Mouse (Mus musculus) MEL (cell line): ENCODE measurements at regions not wholly inside any gene's neighbourhood (a gene's known extent, or its start where the extent isn't known, plus 50 kb on each side); places are given as distances from the start of the nearest gene placed in this dataset.

Source experiments
- DNase-seq: peaks from one replicate; pipeline ENCODE4 v3.0.0; 2011; ENCODE audit warnings: low read depth, low spot score
- H3K27ac ChIP-seq: 2 replicates; pipeline ENCODE4 v1.5.1; 2012; ENCODE audit warnings: low read depth, mild to moderate bottlenecking, control low read depth, low read length, moderate library complexity; ENCODE audit not compliant: control insufficient read depth
- H3K27me3 ChIP-seq, 2 experiments: fragments of 150-350 bp in 1 of 2; sonication (generic) in 1 of 2; 2 replicates each; pipeline ENCODE4 v1.6.1; 2012; ENCODE audit warnings: low read length in 2 of 2, mild to moderate bottlenecking in 2 of 2, improper control_type of control experiment in 1 of 2, moderate library complexity in 1 of 2; ENCODE audit not compliant: insufficient read depth in 2 of 2, control insufficient read depth in 1 of 2
- H3K36me3 ChIP-seq, 2 experiments: 2 replicates each; pipeline ENCODE4 v1.6.1; 2012 to 2014; ENCODE audit warnings: low read length in 2 of 2, improper control_type of control experiment in 1 of 2, inconsistent platforms in 1 of 2, mild to moderate bottlenecking in 1 of 2; ENCODE audit not compliant: insufficient read depth in 2 of 2, control insufficient read depth in 1 of 2
- H3K4me1 ChIP-seq, 2 experiments: fragments of 150-350 bp in 1 of 2; sonication (generic) in 1 of 2; 2 replicates each; pipeline ENCODE4 v1.6.1; 2012; ENCODE audit warnings: low read length in 2 of 2, improper control_type of control experiment in 1 of 2, mild to moderate bottlenecking in 1 of 2; ENCODE audit not compliant: insufficient read depth in 2 of 2, control insufficient read depth in 1 of 2
- H3K4me3 ChIP-seq, 2 experiments: fragments of 150-350 bp in 1 of 2; sonication (generic) in 1 of 2; 2 replicates each; pipeline ENCODE4 v1.5.1; 2012; ENCODE audit warnings: low read depth in 2 of 2, low read length in 2 of 2, mild to moderate bottlenecking in 2 of 2, moderate library complexity in 2 of 2, control low read depth in 1 of 2, improper control_type of control experiment in 1 of 2; ENCODE audit not compliant: control insufficient read depth in 1 of 2, insufficient read depth in 1 of 2
- H3K79me2 ChIP-seq: 2 replicates; pipeline ENCODE4 v1.6.1; 2012; ENCODE audit warnings: mild to moderate bottlenecking, low read length, moderate library complexity; ENCODE audit not compliant: control insufficient read depth, poor library complexity, insufficient read depth
- H3K9ac ChIP-seq: 2 replicates; pipeline ENCODE4 v1.6.1; 2012; ENCODE audit warnings: low read depth, mild to moderate bottlenecking, control low read depth, low read length, moderate library complexity; ENCODE audit not compliant: control insufficient read depth, poor library complexity, severe bottlenecking
- H3K9me3 ChIP-seq: fragments of 150-350 bp; sonication (generic); replicated peaks from 2 replicates; pipeline ENCODE4 v1.6.1; 2012; ENCODE audit warnings: mild to moderate bottlenecking, low read length, improper control_type of control experiment, moderate library complexity; ENCODE audit not compliant: insufficient read depth
- BHLHE40 ChIP-seq: IDR thresholded peaks from 2 replicates; pipeline ENCODE4 v1.6.1; 2012; ENCODE audit warnings: low read depth, mild to moderate bottlenecking, inconsistent platforms, low read length, improper control_type of control experiment, borderline replicate concordance
- CHD1 ChIP-seq: IDR thresholded peaks from 2 replicates; pipeline ENCODE4 v1.6.1; 2012; ENCODE audit warnings: low read depth, mild to moderate bottlenecking, inconsistent platforms, low read length, improper control_type of control experiment
- CHD2 ChIP-seq: IDR thresholded peaks from 2 replicates; pipeline ENCODE4 v1.6.1; 2011; ENCODE audit warnings: low read length, improper control_type of control experiment
- CTCF ChIP-seq, 3 experiments: IDR thresholded peaks in 2 of 3; conservative IDR thresholded peaks in 1 of 3; 2 replicates each; pipeline ENCODE4 v1.5.1; 2011 to 2012; ENCODE audit warnings: low read length in 3 of 3, low read depth in 2 of 3, mild to moderate bottlenecking in 2 of 3, improper control_type of control experiment in 1 of 3, inconsistent platforms in 1 of 3, mixed read lengths in 1 of 3, moderate library complexity in 1 of 3; ENCODE audit not compliant: control insufficient read depth in 1 of 3, insufficient read depth in 1 of 3, poor library complexity in 1 of 3, severe bottlenecking in 1 of 3
- EP300 ChIP-seq, 2 experiments: IDR thresholded peaks; 2 replicates each; pipeline ENCODE4 v1.6.1; 2011; ENCODE audit warnings: improper control_type of control experiment in 2 of 2, low read length in 2 of 2, low read depth in 1 of 2, mild to moderate bottlenecking in 1 of 2
- ETS1 ChIP-seq: IDR thresholded peaks from 2 replicates; pipeline ENCODE4 v1.6.1; 2012; ENCODE audit warnings: low read depth, mild to moderate bottlenecking, inconsistent platforms, low read length, improper control_type of control experiment, moderate library complexity
- HCFC1 ChIP-seq: IDR thresholded peaks from 2 replicates; pipeline ENCODE4 v1.6.1; 2012; ENCODE audit warnings: low read depth, mild to moderate bottlenecking, inconsistent platforms, low read length, improper control_type of control experiment, moderate library complexity
- KAT2A ChIP-seq: conservative IDR thresholded peaks from 2 replicates; pipeline ENCODE4 v1.6.1; 2012; ENCODE audit warnings: low read depth, low read length, improper control_type of control experiment, inconsistent platforms
- MAX ChIP-seq: IDR thresholded peaks from 2 replicates; pipeline ENCODE4 v1.6.1; 2011; ENCODE audit warnings: low read length, improper control_type of control experiment
- MAZ ChIP-seq: IDR thresholded peaks from 2 replicates; pipeline ENCODE4 v1.6.1; 2012; ENCODE audit warnings: low read depth, mild to moderate bottlenecking, inconsistent platforms, low read length, improper control_type of control experiment
- MEF2A ChIP-seq: IDR thresholded peaks from 2 replicates; pipeline ENCODE4 v1.6.1; 2014; ENCODE audit warnings: low read depth, mild to moderate bottlenecking, inconsistent platforms, low read length, improper control_type of control experiment; ENCODE audit not compliant: poor library complexity, insufficient replicate concordance, severe bottlenecking; ENCODE audit errors: extremely low read depth
- MYB ChIP-seq: IDR thresholded peaks from 2 replicates; pipeline ENCODE4 v1.6.1; 2011; ENCODE audit warnings: mild to moderate bottlenecking, low read depth, low read length, improper control_type of control experiment
- MYC ChIP-seq: IDR thresholded peaks from 2 replicates; pipeline ENCODE4 v1.6.1; 2011; ENCODE audit warnings: low read depth, mild to moderate bottlenecking, low read length, improper control_type of control experiment, moderate library complexity
- NELFE ChIP-seq: IDR thresholded peaks from 2 replicates; pipeline ENCODE4 v1.6.1; 2011; ENCODE audit warnings: low read depth, low read length, improper control_type of control experiment
- NRF1 ChIP-seq: IDR thresholded peaks from 2 replicates; pipeline ENCODE4 v1.6.1; 2014; ENCODE audit warnings: low read depth, mild to moderate bottlenecking, inconsistent platforms, low read length, improper control_type of control experiment, moderate library complexity; ENCODE audit not compliant: poor library complexity, insufficient read depth, severe bottlenecking
- POLR2A ChIP-seq, 2 experiments: IDR thresholded peaks; 2 replicates each; pipeline ENCODE4 v1.6.1; 2011 to 2012; ENCODE audit warnings: low read length in 2 of 2, mild to moderate bottlenecking in 2 of 2, control low read depth in 1 of 2, improper control_type of control experiment in 1 of 2, low read depth in 1 of 2, moderate library complexity in 1 of 2; ENCODE audit not compliant: control insufficient read depth in 1 of 2, insufficient read depth in 1 of 2, poor library complexity in 1 of 2
- POLR2AphosphoS2 ChIP-seq: IDR thresholded peaks from 2 replicates; pipeline ENCODE4 v1.6.1; 2011; ENCODE audit warnings: low read length, improper control_type of control experiment
- POLR2AphosphoS5 ChIP-seq: IDR thresholded peaks from 2 replicates; pipeline ENCODE4 v1.6.1; 2012; ENCODE audit warnings: low read depth, borderline replicate concordance, mild to moderate bottlenecking, inconsistent platforms, low read length, moderate library complexity, mixed read lengths
- RCOR1 ChIP-seq: IDR thresholded peaks from 2 replicates; pipeline ENCODE4 v1.6.1; 2012; ENCODE audit warnings: low read depth, mild to moderate bottlenecking, inconsistent platforms, low read length, improper control_type of control experiment
- SIN3A ChIP-seq: IDR thresholded peaks from 2 replicates; pipeline ENCODE4 v1.6.1; 2012; ENCODE audit warnings: low read length, improper control_type of control experiment, inconsistent platforms
- SMC3 ChIP-seq: IDR thresholded peaks from 2 replicates; pipeline ENCODE4 v1.6.1; 2011; ENCODE audit warnings: low read depth, low read length, improper control_type of control experiment
- TBP ChIP-seq: IDR thresholded peaks from 2 replicates; pipeline ENCODE4 v1.8.0; 2011; ENCODE audit warnings: low read depth, low read length, improper control_type of control experiment
- USF2 ChIP-seq, 2 experiments: IDR thresholded peaks; 2 replicates each; pipeline ENCODE4 v1.6.1; 2011 to 2012; ENCODE audit warnings: improper control_type of control experiment in 2 of 2, low read length in 2 of 2, borderline replicate concordance in 1 of 2, inconsistent platforms in 1 of 2, low read depth in 1 of 2, mild to moderate bottlenecking in 1 of 2; ENCODE audit not compliant: insufficient read depth in 1 of 2
- ZKSCAN1 ChIP-seq: IDR thresholded peaks from 2 replicates; pipeline ENCODE4 v1.6.1; 2012; ENCODE audit warnings: low read depth, mild to moderate bottlenecking, inconsistent platforms, low read length, improper control_type of control experiment, moderate library complexity
- ZMIZ1 ChIP-seq: IDR thresholded peaks from 2 replicates; pipeline ENCODE4 v1.6.1; 2012; ENCODE audit warnings: low read depth, mild to moderate bottlenecking, inconsistent platforms, low read length, improper control_type of control experiment, moderate library complexity
- ZNF384 ChIP-seq: IDR thresholded peaks from 2 replicates; pipeline ENCODE4 v1.6.1; 2012; ENCODE audit warnings: low read depth, mild to moderate bottlenecking, inconsistent platforms, low read length, improper control_type of control experiment

GRCm38 (mm10) chr11:114370708-114371107 lies 297.6 kb upstream of the Rpl38 start:
- no peaks in the 10 kb centered on the region for H3K79me2 ChIP-seq
- H3K9ac ChIP-seq: no peak overlapping the region
- no peak overlapping the region for H3K27ac ChIP-seq
- no peak for DNase-seq
- H3K36me3 ChIP-seq: no peaks in the 10 kb centered on the region
- H3K4me3 ChIP-seq: no peak overlapping the region
- TF ChIP-seq POLR2AphosphoS5 (no peak), CHD1 (no peak), MYB (no peak), HCFC1 (no peak), ZMIZ1 (no peak), EP300 (IDR thresholded peaks at IDR 0.05; ENCODE audit: low read depth in 1 of 2, low read length in 2 of 2) (no peak), ZNF384 (no peak)
- TF ChIP-seq, all 39 proteins: peak for 0
- Histone ChIP-seq H3K4me1 (no peaks in the 10 kb centered on the region), H3K27me3 (no peaks in the 10 kb centered on the region), H3K9me3 (no peaks in the 10 kb centered on the region)

DNA sequence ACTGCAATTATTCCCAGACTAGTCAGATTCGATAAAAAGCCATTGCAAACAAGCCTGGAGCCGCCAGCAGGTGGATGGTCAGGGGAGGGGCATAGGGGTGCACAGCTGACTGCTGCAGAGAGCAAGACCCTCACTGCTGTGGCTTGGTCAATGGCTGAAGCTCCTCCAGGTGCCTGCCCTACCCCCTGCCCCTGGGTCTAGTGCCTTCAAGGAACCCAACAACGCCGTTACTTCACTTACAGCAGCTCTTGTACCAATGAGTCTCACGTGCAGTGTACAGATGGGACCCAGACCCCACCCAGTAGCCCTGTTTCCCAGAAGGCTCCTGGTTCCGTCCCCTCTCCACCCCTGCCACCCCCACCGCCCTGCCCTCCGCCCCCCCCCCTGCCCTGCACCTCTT lies 300.5 kb upstream of the Rpl38 start:
- H3K9me3 ChIP-seq: no peaks in the 10 kb centered on the region

DNA sequence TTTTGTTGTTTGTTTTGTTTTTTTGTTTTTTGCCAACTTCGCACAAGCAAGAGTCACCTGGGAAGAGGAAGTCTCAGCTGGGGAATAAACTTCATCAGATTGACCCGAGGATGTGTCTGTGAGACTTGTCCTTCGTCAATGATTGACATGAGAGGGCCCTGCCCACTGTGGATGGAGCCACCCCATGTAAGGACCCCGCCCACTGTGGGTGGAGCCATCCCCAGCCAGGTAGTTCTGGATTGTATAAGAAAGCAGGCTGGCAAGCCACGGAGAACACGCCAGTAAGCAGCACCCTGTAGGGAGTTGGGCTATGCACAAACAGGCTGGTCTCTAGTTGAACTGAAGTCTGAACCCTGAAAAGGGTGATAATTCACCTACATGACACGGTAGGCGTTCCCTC lies 294.1 kb upstream of the Sdk2 start:
- Histone ChIP-seq H3K4me3 (no peak overlapping the region), H3K9me3 (no peaks in the 10 kb centered on the region), H3K27ac (no peak overlapping the region), H3K27me3 (no peaks in the 10 kb centered on the region), H3K9ac (no peak overlapping the region), H3K36me3 (no peaks in the 10 kb centered on the region), H3K4me1 (no peaks in the 10 kb centered on the region), H3K79me2 (no peaks in the 10 kb centered on the region)
- TF ChIP-seq TBP (no peak), MYC (no peak), BHLHE40 (no peak), ETS1 (no peak), ZNF384 (no peak), MAX (no peak), POLR2AphosphoS2 (no peak), MAZ (no peak), ZKSCAN1 (no peak), MEF2A (no peak), POLR2A (IDR thresholded peaks at IDR 0.05; ENCODE audit: control insufficient read depth in 1 of 2, insufficient read depth in 1 of 2, low read depth in 1 of 2, low read length in 2 of 2, poor library complexity in 1 of 2) (no peak), NRF1 (no peak), SIN3A (no peak)
- DNase-seq: no peak

More for the DNA sequence above, 300.5 kb upstream of the Rpl38 start:
- no peak overlapping the region for H3K9ac ChIP-seq
- TF ChIP-seq CTCF (IDR thresholded peaks at IDR 0.05 in 2 of 3, conservative IDR thresholded peaks at IDR 0.05 in 1 of 3; ENCODE audit: control insufficient read depth in 1 of 3, insufficient read depth in 1 of 3, low read depth in 2 of 3, low read length in 3 of 3, poor library complexity in 1 of 3, severe bottlenecking in 1 of 3) (no peak), CHD2 (no peak), RCOR1 (no peak), USF2 (IDR thresholded peaks at IDR 0.05; ENCODE audit: borderline replicate concordance in 1 of 2, insufficient read depth in 1 of 2, low read depth in 1 of 2, low read length in 2 of 2) (no peak), SIN3A (no peak), ETS1 (no peak), NELFE (no peak), SMC3 (no peak), HCFC1 (no peak), KAT2A (no peak)
- TF ChIP-seq, all 39 proteins: peak for 0
- Histone ChIP-seq H3K27ac (no peak overlapping the region), H3K4me1 (no peaks in the 10 kb centered on the region), H3K4me3 (no peak overlapping the region), H3K79me2 (no peaks in the 10 kb centered on the region), H3K36me3 (no peaks in the 10 kb centered on the region), H3K27me3 (no peaks in the 10 kb centered on the region)
- no peak for DNase-seq
